Mouse (Mus musculus) liver, postnatal 0 days (tissue): ENCODE results near the gene Spon1.

ENCODE experiments used
- CTCF ChIP-seq: sonication (generic); IDR thresholded peaks from 2 replicates; pipeline ENCODE4 v1.5.1; 2016; ENCODE audit warnings: antibody characterized with exemption, low read depth
- EP300 ChIP-seq: IDR thresholded peaks from 2 replicates; pipeline ENCODE4 v1.6.1; 2016; ENCODE audit warnings: antibody characterized with exemption, low read depth, mild to moderate bottlenecking

DNA sequence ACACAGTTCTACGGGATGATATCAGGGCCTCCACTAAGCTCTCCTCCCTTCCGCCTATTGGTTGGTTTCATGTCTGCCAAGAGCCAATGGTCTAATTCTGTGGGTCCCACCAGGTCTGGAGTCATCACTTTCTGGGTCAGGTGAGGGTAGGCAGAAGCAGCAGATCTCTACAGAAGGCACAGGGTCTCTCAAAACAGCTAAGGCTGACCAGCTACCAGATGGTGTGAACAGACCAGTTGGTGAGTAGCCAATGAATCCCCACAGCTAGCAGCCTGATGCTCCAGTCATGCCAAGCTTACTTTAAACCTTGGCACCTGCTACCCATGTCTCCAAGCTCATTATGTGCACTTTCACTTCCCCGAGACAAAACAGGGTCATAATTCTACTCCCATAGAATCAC is 261.6 kb downstream of the Spon1 start:
- TF ChIP-seq EP300 (no peak), CTCF (no peak)
